Mouse (Mus musculus): ENCODE measurements around the gene Mad1l1.

Mad1l1 gene

DNA sequence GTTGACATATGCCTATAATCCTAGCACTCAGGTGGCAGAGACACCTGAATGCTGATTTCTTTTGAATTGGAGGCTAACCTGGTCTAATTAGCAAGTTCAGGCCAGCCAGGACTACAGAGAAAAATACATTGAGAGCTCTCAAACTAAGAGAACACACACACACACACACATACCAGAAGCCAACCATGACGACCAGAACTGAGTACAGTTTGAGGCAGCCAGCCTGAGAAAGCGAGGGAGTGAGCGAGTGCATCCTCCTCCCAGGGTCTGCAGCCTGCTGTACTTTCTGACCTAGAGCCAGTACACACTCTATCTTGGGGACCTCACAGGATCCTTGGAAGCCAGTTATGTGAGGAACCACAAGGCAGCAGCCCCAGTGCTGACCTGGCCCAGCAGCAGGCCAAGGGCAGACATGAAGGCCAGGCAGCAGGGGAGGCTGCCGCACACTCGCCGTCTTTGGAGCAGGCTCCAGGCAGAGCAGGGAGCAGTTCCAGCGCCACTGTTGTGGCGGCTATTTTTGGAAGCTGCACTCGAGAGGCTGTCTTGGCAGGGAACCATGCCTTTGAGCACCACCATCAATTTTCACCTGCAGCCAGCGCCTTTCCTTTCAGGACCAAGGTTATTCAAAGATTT, 143.2 kb downstream of the Mad1l1 start:
- DNase-seq (ENCODE audit: low read depth), result no peak

- DNase-seq (ENCODE audit: low read depth), result no peak
Measured at GRCm38 (mm10) chr5:140177582-140177981, 143.8 kb downstream of the Mad1l1 start.

DNA sequence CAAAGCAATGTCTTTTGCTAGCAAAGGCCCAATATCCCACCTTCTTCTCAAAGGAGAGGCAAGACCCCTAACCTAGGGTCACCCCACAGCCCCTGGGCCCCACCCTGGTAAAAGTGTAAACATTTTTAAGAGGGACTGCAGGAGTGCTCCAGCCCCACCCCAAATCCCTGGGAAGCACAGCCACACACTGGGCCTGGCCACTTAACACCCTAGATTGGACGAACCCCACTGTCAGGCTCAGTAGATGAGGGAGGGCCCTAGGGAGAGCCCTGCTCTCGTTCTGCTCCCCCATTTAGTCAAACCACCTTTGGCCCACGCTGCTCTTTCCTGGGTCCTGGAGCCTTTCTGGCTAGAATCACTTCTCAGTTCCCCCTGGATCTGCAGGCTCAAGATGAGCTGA, 145.0 kb downstream of the Mad1l1 start:
- DNase-seq (ENCODE audit: low read depth), result no peak

DNA sequence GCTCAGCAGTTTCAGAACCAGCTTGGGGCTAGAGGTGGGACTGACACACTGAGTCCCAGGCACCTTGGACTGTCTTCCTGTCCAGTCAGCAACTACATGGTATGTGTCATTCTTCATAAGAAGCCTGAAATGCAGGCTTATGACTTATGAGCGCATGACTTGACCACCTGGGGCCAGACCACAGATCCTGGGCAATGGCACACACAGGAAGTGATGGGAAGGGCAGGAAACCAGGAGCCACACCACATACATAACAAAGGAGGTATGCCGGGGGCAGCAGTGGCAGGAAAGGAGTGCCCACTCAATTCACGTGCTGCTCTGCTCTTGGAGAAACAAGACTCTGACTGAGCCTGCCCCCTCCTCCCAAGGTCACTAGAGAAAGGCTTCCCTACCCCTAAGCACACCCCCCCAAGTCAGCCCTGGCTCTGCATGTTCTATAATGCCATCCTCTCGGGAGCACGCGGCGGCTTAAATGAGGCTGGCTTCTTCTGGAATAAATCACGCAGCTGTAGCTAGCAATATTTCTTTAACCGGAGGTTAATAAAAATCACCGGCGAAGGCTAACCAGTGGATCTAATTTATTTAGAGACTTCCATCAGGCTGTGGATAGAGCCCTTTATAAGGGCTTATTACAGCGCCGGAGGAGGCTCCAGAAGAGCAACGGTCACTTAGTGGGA, 146.4 kb downstream of the Mad1l1 start:
- DNase-seq (ENCODE audit: low read depth), result peak; percentile 85

- no peak for DNase-seq (ENCODE audit: low read depth)
Measured at GRCm38 (mm10) chr5:140174066-140174465, 147.3 kb downstream of the Mad1l1 start.

DNA sequence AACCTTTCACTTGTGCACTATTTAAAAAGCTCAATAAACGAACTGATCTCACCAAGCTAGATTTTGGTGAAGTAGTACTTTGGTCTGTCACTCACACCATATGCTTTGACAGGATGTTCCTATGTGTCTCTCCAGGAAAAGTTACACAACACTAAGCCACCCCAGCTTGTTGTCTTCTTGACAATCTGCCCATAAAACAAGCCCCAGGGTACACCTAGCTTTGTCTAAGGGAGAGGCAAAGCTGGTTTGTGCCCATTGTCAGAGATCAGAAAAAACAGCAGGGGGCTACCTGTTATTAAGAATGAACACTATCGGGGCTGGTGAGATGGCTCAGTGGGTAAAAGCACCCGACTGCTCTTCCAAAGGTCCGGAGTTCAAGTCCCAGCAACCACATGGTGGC, 148.2 kb downstream of the Mad1l1 start:
- DNase-seq (ENCODE audit: low read depth), result peak; percentile 29

DNA sequence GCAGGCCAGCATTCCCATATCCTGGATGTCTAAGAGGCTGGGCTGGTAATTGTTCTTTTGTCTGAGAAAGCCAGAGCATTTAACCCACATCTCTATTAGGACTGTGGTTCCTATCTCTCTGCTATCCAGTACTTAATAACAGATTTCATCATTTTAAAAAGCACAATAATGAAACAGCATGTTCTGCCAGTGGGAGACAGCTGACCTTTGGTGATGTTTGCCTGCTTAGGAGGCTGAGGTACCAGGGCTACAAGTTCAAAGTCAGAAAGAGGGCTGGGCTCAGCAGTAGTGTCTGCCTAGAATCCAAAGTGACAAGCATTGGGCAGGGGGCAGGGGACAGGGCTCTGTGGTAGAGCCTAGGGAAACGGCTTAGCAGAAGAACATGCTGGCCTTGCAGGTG, 149.6 kb downstream of the Mad1l1 start:
- no peak for DNase-seq (ENCODE audit: low read depth)

- DNase-seq (ENCODE audit: low read depth), result no peak
Measured at GRCm38 (mm10) chr5:140167531-140167930, 153.8 kb downstream of the Mad1l1 start.

DNA sequence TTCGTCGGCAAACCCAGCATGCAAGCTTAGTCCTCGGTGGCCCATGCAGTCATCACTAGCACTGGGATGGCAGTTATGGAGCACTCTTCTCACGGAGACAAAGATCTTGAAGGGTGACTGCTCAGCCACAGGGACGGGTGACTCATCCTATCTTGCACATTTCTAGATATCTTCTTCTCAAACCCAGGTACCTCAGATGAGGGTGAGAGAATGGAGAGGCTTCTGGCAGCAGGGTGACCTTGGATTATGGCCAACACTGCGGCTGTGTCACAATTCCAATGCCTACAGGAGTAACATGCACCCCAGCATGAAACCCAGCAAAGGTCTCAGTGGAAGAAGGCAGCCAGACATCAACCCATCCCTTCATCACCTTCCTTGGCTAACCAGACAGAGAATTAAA, 154.3 kb downstream of the Mad1l1 start:
- DNase-seq (ENCODE audit: low read depth), result peak; percentile 63

DNA sequence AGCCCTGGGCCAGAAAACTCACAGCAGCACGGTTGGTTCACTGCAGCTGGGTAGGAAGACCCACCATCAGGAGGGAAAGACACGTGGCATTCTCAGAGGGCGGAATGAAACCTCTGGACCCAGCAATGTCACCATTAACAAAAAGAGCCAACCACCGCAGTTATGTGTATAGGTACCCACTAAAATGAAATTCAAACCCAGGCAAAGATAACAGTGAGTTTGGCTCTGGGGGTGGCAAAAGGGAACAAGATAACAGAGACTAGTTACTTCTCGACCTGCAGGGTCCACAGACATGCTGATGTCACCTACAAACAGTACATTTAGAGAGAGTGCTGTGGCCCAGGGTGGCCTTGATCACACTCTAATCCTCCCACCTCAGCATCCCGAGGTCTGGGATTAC, 157.4 kb downstream of the Mad1l1 start:
- DNase-seq (ENCODE audit: low read depth), result no peak

DNA sequence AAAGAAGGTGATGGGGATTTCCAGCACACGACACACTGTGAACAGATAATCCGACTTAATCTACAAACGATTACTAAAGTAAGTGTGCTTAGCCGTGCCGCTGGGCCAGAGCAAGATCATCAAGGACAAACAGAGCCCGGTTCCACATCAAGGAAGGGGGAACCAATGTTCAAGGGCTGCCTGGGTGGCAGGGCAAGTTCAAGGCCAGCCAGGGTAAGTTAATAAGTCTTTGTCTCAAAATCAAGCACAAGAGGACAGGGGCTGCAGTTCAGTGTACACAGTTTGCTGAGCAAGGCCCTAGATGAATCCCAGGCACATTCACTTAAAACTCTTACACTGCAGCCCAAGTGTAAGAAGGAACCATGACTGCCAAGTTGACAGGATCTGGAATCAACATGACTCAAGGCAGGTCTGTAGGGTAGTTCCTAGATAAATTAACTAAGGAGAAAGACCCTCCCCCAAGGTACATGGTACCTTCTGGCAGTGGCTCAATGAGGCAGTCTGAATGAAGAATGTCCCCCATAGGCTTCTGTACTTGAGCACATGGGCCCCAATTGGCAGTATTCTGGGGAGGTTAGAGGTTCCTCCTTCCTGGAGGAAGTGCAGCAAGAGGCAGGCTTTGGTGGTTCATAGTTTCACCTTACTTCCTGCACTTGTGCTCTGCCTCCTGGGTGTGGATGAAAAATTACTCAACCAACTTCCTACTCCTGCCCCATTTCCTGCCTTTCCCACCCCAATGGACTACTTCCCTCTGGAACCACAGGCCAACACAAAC, 159.1 kb downstream of the Mad1l1 start:
- DNase-seq (ENCODE audit: low read depth), result no peak

- DNase-seq (ENCODE audit: low read depth), result no peak
Measured at GRCm38 (mm10) chr5:140159007-140159406, 162.3 kb downstream of the Mad1l1 start.

GRCm38 (mm10) chr5:140157886-140158627, 163.3 kb downstream of the Mad1l1 start:
- peak; percentile 15 for DNase-seq (ENCODE audit: low read depth)

- DNase-seq (ENCODE audit: low read depth), result no peak
Measured at GRCm38 (mm10) chr5:140154166-140154565, 167.2 kb downstream of the Mad1l1 start.

- DNase-seq (ENCODE audit: low read depth), result no peak
Measured at GRCm38 (mm10) chr5:140151871-140152270, 169.5 kb downstream of the Mad1l1 start.

DNA sequence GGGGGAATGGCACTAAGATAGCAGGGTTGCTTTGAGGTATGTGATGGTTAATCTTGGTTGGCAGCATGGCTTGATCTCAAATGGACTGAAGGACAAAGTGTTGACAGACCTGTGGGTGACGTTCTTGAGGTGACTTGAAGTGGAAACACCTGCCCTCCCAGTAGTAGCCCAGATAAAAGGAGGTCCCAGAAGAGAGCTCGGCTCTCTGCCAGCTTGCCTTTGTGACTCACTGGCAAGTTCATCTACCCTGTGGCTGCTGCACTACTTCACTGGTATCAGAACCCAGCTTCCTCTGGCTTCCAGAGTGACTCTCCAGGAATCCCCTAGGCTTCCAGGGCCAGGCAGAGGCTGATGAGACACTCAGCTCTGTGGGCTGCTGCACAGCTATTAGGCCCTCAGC, 170.2 kb downstream of the Mad1l1 start:
- peak; percentile 88 for DNase-seq (ENCODE audit: low read depth)

DNA sequence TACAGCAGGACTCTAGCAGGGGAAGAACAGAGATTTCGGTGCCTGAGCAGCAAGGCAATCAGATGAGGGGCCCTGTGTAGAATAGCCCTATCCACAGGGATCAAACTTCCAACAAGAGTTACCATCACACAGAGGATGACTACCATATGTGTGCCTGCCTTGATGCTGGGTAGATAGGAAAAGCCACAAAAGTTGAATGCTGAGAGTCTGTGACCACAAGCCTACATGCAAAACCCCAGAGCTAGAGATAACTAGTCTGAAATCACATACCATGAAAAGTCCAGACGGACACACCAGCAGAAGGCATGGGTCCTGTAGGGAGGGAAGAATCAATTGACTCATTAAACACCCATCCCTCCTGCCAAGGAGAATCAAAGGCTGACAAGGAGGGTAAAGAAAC, 170.7 kb downstream of the Mad1l1 start:
- peak; percentile 83 for DNase-seq (ENCODE audit: low read depth)

DNA sequence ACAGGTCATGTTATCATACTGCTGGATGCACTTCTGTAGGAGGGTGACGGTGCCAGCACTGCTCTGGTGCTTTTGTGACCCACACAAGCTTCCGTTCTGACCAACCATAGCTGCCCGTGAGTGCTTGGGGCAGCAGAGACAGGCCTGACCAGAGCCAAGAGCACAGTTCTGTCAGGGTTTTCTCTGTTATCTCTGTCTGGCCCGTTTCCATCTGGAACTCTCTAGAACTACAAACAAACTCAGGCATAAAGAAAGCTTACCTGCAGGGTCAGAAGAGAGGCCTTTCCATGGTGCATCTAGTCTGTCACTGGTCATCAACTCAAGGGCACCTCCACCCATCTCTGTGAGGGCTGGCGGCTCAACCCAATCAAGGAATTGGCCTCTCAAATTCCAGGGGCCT, 171.2 kb downstream of the Mad1l1 start:
- no peak for DNase-seq (ENCODE audit: low read depth)

DNA sequence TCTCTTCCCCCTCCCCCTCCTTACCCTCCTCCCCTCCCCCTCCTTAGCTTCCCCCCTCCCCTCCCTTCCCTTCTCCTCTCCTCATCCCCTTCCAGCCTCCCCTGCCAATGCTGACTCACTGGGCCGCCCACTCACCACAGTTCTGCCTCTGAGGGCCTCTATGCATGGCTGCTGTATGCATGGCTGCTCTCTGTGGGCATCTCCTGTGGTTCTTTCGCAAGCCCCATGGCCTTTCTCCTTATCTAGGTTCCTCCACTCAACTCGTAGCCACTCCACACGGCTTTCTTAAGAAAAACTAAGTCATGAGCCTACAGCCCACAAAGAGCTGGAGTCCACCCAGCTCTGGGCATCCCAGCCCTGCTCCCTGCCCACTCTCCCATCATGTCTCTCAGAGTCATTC, 172.1 kb downstream of the Mad1l1 start:
- peak; percentile 97 for DNase-seq (ENCODE audit: low read depth)

GRCm38 (mm10) chr5:140143541-140143940, 177.8 kb downstream of the Mad1l1 start:
- no peak for DNase-seq (ENCODE audit: low read depth)

- DNase-seq (ENCODE audit: low read depth), result no peak
Measured at GRCm38 (mm10) chr5:140141336-140141735, 180.0 kb downstream of the Mad1l1 start.

DNA sequence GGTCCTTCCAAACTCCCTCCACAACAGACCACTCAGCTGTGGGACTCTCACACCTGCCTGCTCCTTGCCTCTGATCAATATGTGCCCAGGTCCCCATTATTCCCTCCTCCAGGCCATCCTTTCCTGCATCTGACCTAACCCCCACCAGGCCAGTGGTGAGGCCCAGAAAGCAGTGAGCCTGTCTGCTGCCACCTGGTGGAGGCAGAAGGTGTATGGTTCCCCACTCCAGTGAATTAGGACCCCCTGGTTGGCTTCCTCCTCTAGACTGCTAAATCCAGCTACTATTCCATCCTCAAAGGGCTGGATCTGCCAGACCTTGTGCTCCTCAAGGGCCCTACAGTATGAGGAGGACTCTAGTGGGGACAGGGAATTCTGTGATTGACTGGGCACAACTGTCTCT, 181.1 kb downstream of the Mad1l1 start:
- peak; percentile 40 for DNase-seq (ENCODE audit: low read depth)
